Mouse (Mus musculus): ENCODE data around the gene Prkg2. TPM values are rescaled to one million over a fixed set of nuclear protein-coding genes. Genes with fewer than 3 reads are reported as not detected.

Gene Prkg2
- polyA plus RNA-seq, 1 experiment from 2014 or later: 3.3 TPM

DNA sequence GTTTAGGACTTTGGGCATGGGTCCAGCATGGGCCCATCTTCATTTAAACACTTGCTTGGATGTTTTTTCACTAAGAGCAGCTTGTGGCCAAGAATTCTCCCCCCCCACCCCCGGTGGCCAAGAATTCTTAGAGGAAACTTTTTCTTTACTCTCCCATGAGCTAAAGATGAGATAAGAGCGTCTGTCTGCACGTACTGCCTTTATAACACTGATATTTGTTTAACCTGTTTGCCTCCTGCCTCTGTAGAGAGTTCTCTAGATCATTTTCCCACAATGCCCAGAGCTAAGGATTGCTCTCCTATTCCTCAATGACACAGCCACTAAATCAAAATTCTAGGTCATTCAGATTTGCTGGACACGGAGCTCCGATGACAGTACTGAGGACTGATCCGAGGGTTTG lies 72.8 kb downstream of the Prkg2 start:
- H3K27me3 ChIP-seq (ENCODE audit: control insufficient read depth, insufficient read depth, low read length): no peaks in the 10 kb centered on the region
- no peaks in the 10 kb centered on the region for H3K9me3 ChIP-seq (ENCODE audit: control insufficient read depth, low read depth, low read length)
- H3K4me1 ChIP-seq (ENCODE audit: control insufficient read depth, insufficient read depth, low read length): no peaks in the 10 kb centered on the region
- no peak overlapping the region for H3K9ac ChIP-seq (replicated peaks; ENCODE audit: low read depth, low read length)
- ATAC-seq (ENCODE audit: insufficient number of reproducible peaks, insufficient read depth, low FRiP score, low read depth): no peak
- no peak overlapping the region for H3K4me3 ChIP-seq (ENCODE audit: low read depth, low read length)
- WGBS: 59% methylated on average over 6 of the region's 6 CpGs
- H3K4me2 ChIP-seq (replicated peaks; ENCODE audit: low read depth, low read length): no peak overlapping the region
- H3K36me3 ChIP-seq (ENCODE audit: control insufficient read depth, insufficient read depth, low read length): no peaks in the 10 kb centered on the region
- H3K27ac ChIP-seq (ENCODE audit: low read length): no peak overlapping the region

DNA sequence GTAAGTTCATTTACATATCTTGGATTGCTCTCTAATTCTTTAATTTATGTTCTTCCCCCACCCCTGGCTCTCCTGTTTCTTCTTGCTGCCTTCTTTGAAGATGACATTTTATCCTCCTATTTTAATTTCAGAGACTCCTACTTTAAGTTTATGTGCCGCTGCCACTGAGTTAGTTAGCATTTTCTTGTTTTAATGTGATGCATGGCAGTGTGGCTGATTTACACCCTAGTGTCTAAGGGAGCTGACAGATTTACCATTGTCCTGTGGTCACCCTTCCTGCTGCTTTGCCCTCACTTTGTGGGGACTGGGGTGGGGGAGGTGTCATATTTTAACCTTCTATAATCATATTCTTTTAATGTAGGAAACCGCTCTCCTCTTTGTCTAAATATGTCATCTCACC lies 74.7 kb downstream of the Prkg2 start:
- H3K27me3 ChIP-seq (ENCODE audit: control insufficient read depth, insufficient read depth, low read length): no peaks in the 10 kb centered on the region
- WGBS: 58% methylated on average over 2 of the region's 2 CpGs
- no peak overlapping the region for H3K4me2 ChIP-seq (replicated peaks; ENCODE audit: low read depth, low read length)
- H3K4me3 ChIP-seq (ENCODE audit: low read depth, low read length): no peak overlapping the region
- no peaks in the 10 kb centered on the region for H3K9me3 ChIP-seq (ENCODE audit: control insufficient read depth, low read depth, low read length)
- no peaks in the 10 kb centered on the region for H3K4me1 ChIP-seq (ENCODE audit: control insufficient read depth, insufficient read depth, low read length)
- no peak overlapping the region for H3K9ac ChIP-seq (replicated peaks; ENCODE audit: low read depth, low read length)
- no peak for ATAC-seq (ENCODE audit: insufficient number of reproducible peaks, insufficient read depth, low FRiP score, low read depth)
- H3K27ac ChIP-seq (ENCODE audit: low read length): no peak overlapping the region
- no peaks in the 10 kb centered on the region for H3K36me3 ChIP-seq (ENCODE audit: control insufficient read depth, insufficient read depth, low read length)

DNA sequence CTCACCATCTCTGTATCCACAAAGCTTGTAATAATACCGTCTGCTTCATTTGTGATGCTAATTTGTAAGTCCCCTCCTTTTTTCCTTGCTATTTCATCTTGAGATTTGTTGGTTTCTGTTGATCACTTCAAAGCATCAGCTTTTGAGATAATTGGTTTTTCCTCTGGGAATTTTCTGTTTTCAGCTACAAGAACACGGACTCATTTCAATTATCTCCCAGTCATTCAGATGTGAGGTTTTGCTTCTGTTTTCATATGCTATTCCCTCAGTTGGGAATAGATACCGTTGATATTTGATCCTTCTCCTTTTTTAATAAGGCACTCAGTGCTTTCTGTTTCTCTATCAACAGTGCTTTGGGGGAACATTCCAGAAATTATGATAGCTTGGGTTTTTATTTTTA lies 81.6 kb downstream of the Prkg2 start:
- no peak overlapping the region for H3K4me3 ChIP-seq (ENCODE audit: low read depth, low read length)
- H3K9me3 ChIP-seq (ENCODE audit: control insufficient read depth, low read depth, low read length): no peaks in the 10 kb centered on the region
- WGBS: 78% methylated on average over 3 of the region's 3 CpGs
- no peaks in the 10 kb centered on the region for H3K27me3 ChIP-seq (ENCODE audit: control insufficient read depth, insufficient read depth, low read length)
- no peaks in the 10 kb centered on the region for H3K4me1 ChIP-seq (ENCODE audit: control insufficient read depth, insufficient read depth, low read length)
- H3K9ac ChIP-seq (replicated peaks; ENCODE audit: low read depth, low read length): no peak overlapping the region
- no peak overlapping the region for H3K27ac ChIP-seq (ENCODE audit: low read length)
- no peak overlapping the region for H3K4me2 ChIP-seq (replicated peaks; ENCODE audit: low read depth, low read length)
- no peaks in the 10 kb centered on the region for H3K36me3 ChIP-seq (ENCODE audit: control insufficient read depth, insufficient read depth, low read length)
- no peak for ATAC-seq (ENCODE audit: insufficient number of reproducible peaks, insufficient read depth, low FRiP score, low read depth)

DNA sequence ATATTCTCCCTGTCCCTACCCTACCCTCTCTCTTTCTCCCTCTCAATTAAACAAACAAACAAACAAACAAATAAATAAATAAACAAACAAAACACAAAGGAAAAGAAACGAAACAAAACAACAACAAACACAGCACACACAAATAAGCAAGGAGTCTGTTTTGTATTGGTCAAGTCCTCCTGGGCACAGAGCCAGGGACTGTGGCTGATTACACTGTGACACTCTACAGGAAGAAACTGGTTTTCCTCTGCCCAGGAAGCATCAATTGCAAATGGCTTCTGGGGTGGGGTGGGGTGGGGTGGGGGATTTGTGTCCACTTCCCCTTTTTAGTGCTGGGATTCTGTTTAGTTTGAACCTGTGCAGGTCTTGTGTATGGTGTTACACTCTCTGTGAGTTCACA lies 83.8 kb downstream of the Prkg2 start:
- ATAC-seq (ENCODE audit: insufficient number of reproducible peaks, insufficient read depth, low FRiP score, low read depth): no peak
- no peaks in the 10 kb centered on the region for H3K9me3 ChIP-seq (ENCODE audit: control insufficient read depth, low read depth, low read length)
- no peak overlapping the region for H3K9ac ChIP-seq (replicated peaks; ENCODE audit: low read depth, low read length)
- no peak overlapping the region for H3K4me3 ChIP-seq (ENCODE audit: low read depth, low read length)
- no peaks in the 10 kb centered on the region for H3K27me3 ChIP-seq (ENCODE audit: control insufficient read depth, insufficient read depth, low read length)
- WGBS: 59% methylated on average over 1 of the region's 1 CpGs
- H3K27ac ChIP-seq (ENCODE audit: low read length): no peak overlapping the region
- no peaks in the 10 kb centered on the region for H3K36me3 ChIP-seq (ENCODE audit: control insufficient read depth, insufficient read depth, low read length)
- H3K4me2 ChIP-seq (replicated peaks; ENCODE audit: low read depth, low read length): no peak overlapping the region
- no peaks in the 10 kb centered on the region for H3K4me1 ChIP-seq (ENCODE audit: control insufficient read depth, insufficient read depth, low read length)

DNA sequence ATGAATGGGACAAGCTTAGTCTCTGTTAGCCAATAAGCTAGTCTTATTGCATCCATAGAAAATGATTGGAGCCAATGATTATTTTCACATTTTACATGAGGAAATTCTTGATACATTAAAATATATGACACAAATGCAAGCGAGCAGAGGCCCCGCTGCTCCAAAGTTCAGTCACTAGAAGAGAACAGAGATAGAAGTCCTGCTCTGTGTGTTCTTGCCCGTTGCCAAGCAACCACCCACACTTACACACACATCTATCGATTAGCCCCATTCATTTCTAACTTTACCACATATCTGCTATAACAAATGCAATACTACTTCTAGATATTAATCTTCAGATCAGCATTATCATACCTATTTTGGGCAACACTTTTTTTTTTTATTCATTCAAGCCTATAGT lies 85.6 kb downstream of the Prkg2 start:
- Histone ChIP-seq H3K36me3 (ENCODE audit: control insufficient read depth, insufficient read depth, low read length) (no peaks in the 10 kb centered on the region), H3K4me2 (replicated peaks; ENCODE audit: low read depth, low read length) (no peak overlapping the region), H3K4me3 (ENCODE audit: low read depth, low read length) (no peak overlapping the region), H3K27ac (ENCODE audit: low read length) (no peak overlapping the region), H3K9me3 (ENCODE audit: control insufficient read depth, low read depth, low read length) (no peaks in the 10 kb centered on the region), H3K4me1 (ENCODE audit: control insufficient read depth, insufficient read depth, low read length) (no peaks in the 10 kb centered on the region), H3K9ac (replicated peaks; ENCODE audit: low read depth, low read length) (no peak overlapping the region), H3K27me3 (ENCODE audit: control insufficient read depth, insufficient read depth, low read length) (no peaks in the 10 kb centered on the region)
- ATAC-seq (ENCODE audit: insufficient number of reproducible peaks, insufficient read depth, low FRiP score, low read depth): no peak
- WGBS: 77% methylated on average over 4 of the region's 4 CpGs

DNA sequence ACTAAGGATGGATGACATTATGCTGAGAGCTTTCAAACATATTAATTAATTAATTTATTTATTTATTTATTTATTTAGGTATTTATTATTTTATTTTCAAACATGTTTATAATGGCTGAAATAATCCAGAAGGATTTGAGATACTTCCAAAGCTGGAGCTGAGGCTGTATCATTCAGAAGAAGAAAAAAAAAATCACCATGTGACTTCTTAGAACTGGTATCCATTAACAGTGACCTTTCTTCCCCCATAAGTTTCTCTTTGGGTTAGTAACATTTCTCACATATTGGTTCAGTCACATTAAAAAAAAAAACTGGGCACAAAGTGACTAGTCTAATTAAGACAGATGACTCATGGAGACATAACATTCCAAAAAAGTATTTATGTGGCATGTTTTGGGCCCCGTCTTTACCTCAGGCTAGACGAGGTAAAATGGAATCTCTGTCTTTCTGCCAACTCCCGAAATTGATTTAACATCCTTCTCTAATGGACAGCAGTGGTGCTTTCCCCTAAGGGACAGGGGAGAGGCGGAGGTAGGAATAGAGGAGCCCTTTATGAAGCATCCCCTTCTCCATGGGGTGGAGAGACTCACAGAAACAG lies 86.6 kb downstream of the Prkg2 start:
- H3K4me2 ChIP-seq (replicated peaks; ENCODE audit: low read depth, low read length): no peak overlapping the region
- H3K27ac ChIP-seq (ENCODE audit: low read length): no peak overlapping the region
- no peaks in the 10 kb centered on the region for H3K4me1 ChIP-seq (ENCODE audit: control insufficient read depth, insufficient read depth, low read length)
- H3K4me3 ChIP-seq (ENCODE audit: low read depth, low read length): no peak overlapping the region
- H3K9me3 ChIP-seq (ENCODE audit: control insufficient read depth, low read depth, low read length): no peaks in the 10 kb centered on the region
- no peaks in the 10 kb centered on the region for H3K27me3 ChIP-seq (ENCODE audit: control insufficient read depth, insufficient read depth, low read length)
- H3K36me3 ChIP-seq (ENCODE audit: control insufficient read depth, insufficient read depth, low read length): no peaks in the 10 kb centered on the region
- 74% methylated on average over 4 of the region's 4 CpGs for WGBS
- no peak for ATAC-seq (ENCODE audit: insufficient number of reproducible peaks, insufficient read depth, low FRiP score, low read depth)
- H3K9ac ChIP-seq (replicated peaks; ENCODE audit: low read depth, low read length): no peak overlapping the region

DNA sequence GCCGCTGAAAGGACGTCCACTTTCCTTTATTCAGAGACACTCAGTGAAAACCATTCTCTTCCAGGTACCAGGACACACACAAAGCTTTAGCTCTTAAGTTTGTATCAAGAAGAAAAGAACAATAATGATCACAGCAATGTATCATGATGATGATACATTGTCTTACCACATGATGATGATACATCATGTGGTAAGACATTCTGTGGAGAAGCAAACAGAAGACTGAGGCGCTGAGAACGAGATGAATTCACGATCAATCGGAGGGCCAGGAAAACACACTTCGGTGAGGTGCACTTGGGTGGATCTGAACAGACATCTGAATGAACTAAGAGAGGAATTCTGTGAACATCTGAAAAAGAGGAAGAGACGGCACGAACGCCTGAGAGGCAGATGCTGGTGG lies 87.4 kb downstream of the Prkg2 start:
- H3K4me3 ChIP-seq (ENCODE audit: low read depth, low read length): no peak overlapping the region
- no peaks in the 10 kb centered on the region for H3K9me3 ChIP-seq (ENCODE audit: control insufficient read depth, low read depth, low read length)
- no peak overlapping the region for H3K9ac ChIP-seq (replicated peaks; ENCODE audit: low read depth, low read length)
- 88% methylated on average over 10 of the region's 10 CpGs for WGBS
- H3K27me3 ChIP-seq (ENCODE audit: control insufficient read depth, insufficient read depth, low read length): no peaks in the 10 kb centered on the region
- no peak for ATAC-seq (ENCODE audit: insufficient number of reproducible peaks, insufficient read depth, low FRiP score, low read depth)
- H3K4me2 ChIP-seq (replicated peaks; ENCODE audit: low read depth, low read length): no peak overlapping the region
- H3K4me1 ChIP-seq (ENCODE audit: control insufficient read depth, insufficient read depth, low read length): no peaks in the 10 kb centered on the region
- H3K36me3 ChIP-seq (ENCODE audit: control insufficient read depth, insufficient read depth, low read length): no peaks in the 10 kb centered on the region
- H3K27ac ChIP-seq (ENCODE audit: low read length): no peak overlapping the region

DNA sequence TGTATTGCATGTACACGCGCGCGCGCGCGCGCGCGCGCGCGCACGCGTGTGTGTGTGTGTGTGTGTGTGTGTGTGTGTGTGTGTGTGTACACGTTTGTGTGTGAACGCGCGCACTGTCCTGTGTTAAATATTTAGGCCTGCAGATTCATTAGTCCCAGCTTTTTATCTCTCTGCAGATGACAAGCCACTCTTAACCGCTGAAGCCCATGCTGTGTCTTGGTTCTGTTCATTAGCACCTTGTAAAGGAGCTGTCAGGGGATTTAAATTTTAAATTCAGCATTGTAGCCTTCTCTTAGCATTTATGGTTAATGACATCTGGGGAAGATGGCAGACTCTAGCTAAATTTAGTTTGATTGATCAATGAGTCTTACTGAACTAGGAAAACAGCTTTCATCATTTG lies 90.5 kb downstream of the Prkg2 start:
- Histone ChIP-seq H3K9me3 (ENCODE audit: control insufficient read depth, low read depth, low read length) (no peaks in the 10 kb centered on the region), H3K4me3 (ENCODE audit: low read depth, low read length) (no peak overlapping the region), H3K9ac (replicated peaks; ENCODE audit: low read depth, low read length) (no peak overlapping the region), H3K27ac (ENCODE audit: low read length) (no peak overlapping the region), H3K4me1 (ENCODE audit: control insufficient read depth, insufficient read depth, low read length) (no peaks in the 10 kb centered on the region), H3K4me2 (replicated peaks; ENCODE audit: low read depth, low read length) (no peak overlapping the region), H3K36me3 (ENCODE audit: control insufficient read depth, insufficient read depth, low read length) (no peaks in the 10 kb centered on the region), H3K27me3 (ENCODE audit: control insufficient read depth, insufficient read depth, low read length) (no peaks in the 10 kb centered on the region)
- ATAC-seq (ENCODE audit: insufficient number of reproducible peaks, insufficient read depth, low FRiP score, low read depth): no peak
- 95% methylated on average over 20 of the region's 20 CpGs for WGBS

DNA sequence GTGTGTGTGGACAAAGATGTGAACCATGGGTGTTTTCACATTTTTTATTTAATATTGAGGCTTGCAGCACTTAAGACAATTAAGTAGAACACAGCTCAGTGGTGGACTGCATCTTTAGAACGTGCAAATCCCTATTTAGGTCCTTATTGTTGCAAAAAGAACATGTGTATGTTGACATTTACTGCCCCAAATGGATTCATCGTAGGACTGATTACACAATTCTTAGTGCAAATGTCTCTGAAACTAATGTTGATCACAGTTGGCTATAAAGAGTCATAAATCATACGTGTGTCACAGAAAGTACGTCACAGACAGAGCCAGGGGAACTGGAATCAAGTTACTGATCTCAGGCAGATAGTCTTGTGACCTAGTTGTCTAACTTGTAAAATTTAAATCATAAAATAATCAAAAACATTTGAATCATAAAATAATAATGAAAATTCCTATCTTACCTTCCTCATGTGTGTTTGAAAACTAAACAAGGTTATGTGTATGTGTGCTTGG lies 91.0 kb downstream of the Prkg2 start:
- 52% methylated on average over 4 of the region's 4 CpGs for whole genome bisulfite sequencing
- Histone ChIP-seq H3K9ac (replicated peaks; ENCODE audit: low read depth, low read length) (no peak overlapping the region), H3K9me3 (ENCODE audit: control insufficient read depth, low read depth, low read length) (no peaks in the 10 kb centered on the region)

More for the DNA sequence above, 91.0 kb downstream of the Prkg2 start:
- H3K4me2 ChIP-seq (replicated peaks; ENCODE audit: low read depth, low read length): no peak overlapping the region
- no peaks in the 10 kb centered on the region for H3K36me3 ChIP-seq (ENCODE audit: control insufficient read depth, insufficient read depth, low read length)
- H3K4me1 ChIP-seq (ENCODE audit: control insufficient read depth, insufficient read depth, low read length): no peaks in the 10 kb centered on the region
- H3K27me3 ChIP-seq (ENCODE audit: control insufficient read depth, insufficient read depth, low read length): no peaks in the 10 kb centered on the region
- H3K27ac ChIP-seq (ENCODE audit: low read length): no peak overlapping the region
- ATAC-seq (ENCODE audit: insufficient number of reproducible peaks, insufficient read depth, low FRiP score, low read depth): no peak
- no peak overlapping the region for H3K4me3 ChIP-seq (ENCODE audit: low read depth, low read length)

Measured in stomach, embryonic 14.5 days (tissue).